Comparison of ENCODE assay signal across 17 mouse cellular contexts in genomic region chr17:10416995-10417394, GRCm38 (mm10).
DNase-seq lines count a peak whose midpoint lies in the region; ATAC-seq and TF ChIP-seq lines count a peak whose summit lies in the region.
"Had no signal": no experiment of that assay in that cellular context is flagged by ENCODE, and none has a peak within 500 bp of the region (broad histone marks: within the 10 kb centered on the region; RNA-seq: fewer than 3 reads in every experiment).

No protein-coding gene starts in this region.

- H3K9me3 ChIP-seq in heart, postnatal 0 days (replicated peaks; ENCODE audit: control insufficient read depth, low read length) = no peaks in the 10 kb centered on the region
- H3K9me3 ChIP-seq: forebrain, embryonic 13.5 days; liver, embryonic 12.5 days; neural tube, embryonic 12.5 days had no signal

- H3K36me3 ChIP-seq in heart, postnatal 0 days (replicated peaks; ENCODE audit: control insufficient read depth, insufficient read depth, low read length) = no peaks in the 10 kb centered on the region
- H3K36me3 ChIP-seq: liver, embryonic 12.5 days; neural tube, embryonic 12.5 days had no signal

- peak; percentile 72 for ATAC-seq in heart, postnatal 0 days (ENCODE audit: insufficient read depth, low read depth)
- ATAC-seq: forebrain, embryonic 13.5 days; liver, embryonic 12.5 days; Patski had no signal

- H3K4me3 ChIP-seq in heart, postnatal 0 days (ENCODE audit: low read depth, low read length) = no peak overlapping the region
- H3K4me3 ChIP-seq: forebrain, embryonic 13.5 days; liver, embryonic 12.5 days; neural tube, embryonic 12.5 days had no signal

- no peak overlapping the region for H3K4me2 ChIP-seq in heart, postnatal 0 days (ENCODE audit: low read depth, low read length)
- H3K4me2 ChIP-seq: forebrain, embryonic 13.5 days; hindbrain, embryonic 14.5 days; liver, embryonic 12.5 days; neural tube, embryonic 12.5 days had no signal

- peak overlapping the region; percentile 63 for H3K27ac ChIP-seq in heart, postnatal 0 days (ENCODE audit: low read depth)
- H3K27ac ChIP-seq: forebrain, embryonic 13.5 days; hindbrain, embryonic 14.5 days; liver, embryonic 12.5 days; neural tube, embryonic 12.5 days had no signal

- no peak for TF ChIP-seq EP300 in heart, postnatal 0 days (IDR thresholded peaks at IDR 0.05; ENCODE audit: low read depth)

- no peaks in the 10 kb centered on the region for H3K27me3 ChIP-seq in heart, postnatal 0 days (ENCODE audit: control insufficient read depth, insufficient read depth, low read length)
- H3K27me3 ChIP-seq: forebrain, embryonic 13.5 days; liver, embryonic 12.5 days; neural tube, embryonic 12.5 days; Patski had no signal

- H3K9ac ChIP-seq in heart, postnatal 0 days (replicated peaks; ENCODE audit: low read depth, low read length) = no peak overlapping the region; the same call in 1 of the 2 replicates
- H3K9ac ChIP-seq: forebrain, embryonic 13.5 days; hindbrain, embryonic 14.5 days; liver, embryonic 12.5 days; neural tube, embryonic 12.5 days had no signal

- 28% methylated on average over 4 of the region's 4 CpGs for WGBS in heart, postnatal 0 days

- TF ChIP-seq CTCF in heart, postnatal 0 days (IDR thresholded peaks at IDR 0.05; ENCODE audit: low read depth) = no peak

- peaks cover 39% of the 10 kb centered on the region for H3K4me1 ChIP-seq in heart, postnatal 0 days (ENCODE audit: control insufficient read depth, insufficient read depth)
- H3K4me1 ChIP-seq: forebrain, embryonic 13.5 days; liver, embryonic 12.5 days; neural tube, embryonic 12.5 days had no signal

- peak; percentile 57 for DNase-seq in gastrocnemius, postnatal 25 days
- DNase-seq in gastrocnemius, postnatal 10 days = no peak
- DNase-seq in kidney, postnatal 14 days = peak; percentile 16
- DNase-seq in kidney, postnatal 25 days = no peak
- DNase-seq in heart, adult 8-10 months (ENCODE audit: low spot score) = peak; percentile 38
- peak; percentile 67 for DNase-seq in heart, postnatal 0 days (ENCODE audit: low spot score)
- DNase-seq in embryo, embryonic 9.5 days (ENCODE audit: extremely low spot score) = no peak
- no peak for DNase-seq in thymus, postnatal 25 days
- DNase-seq: cerebellum, adult 9-11 months; kidney, adult 18-20 months; right cerebral cortex, postnatal 14 days; thymus, postnatal 36 days had no signal

Comparison
In these comparisons a context has a peak if more than half of its experiments do, and no peak if none do; other contexts are left out.
1. DNase-seq: peak in gastrocnemius, postnatal 25 days (single experiment), kidney, postnatal 14 days (single experiment), heart, adult 8-10 months (single experiment) and heart, postnatal 0 days (single experiment); none in gastrocnemius, postnatal 10 days (single experiment), kidney, postnatal 25 days (0 of 2), embryo, embryonic 9.5 days (single experiment) and thymus, postnatal 25 days (single experiment).